Mouse (Mus musculus) thymus, adult 2 months (tissue): Measurements from ENCODE around the gene Ubl7.

Experiments
- CTCF ChIP-seq: fragments of 200-500 bp; IDR thresholded peaks from 2 replicates; pipeline ENCODE4 v1.5.1; 2012; ENCODE audit warnings: mild to moderate bottlenecking, control low read depth, low read length, moderate library complexity, borderline replicate concordance; ENCODE audit not compliant: control insufficient read depth, poor library complexity, insufficient read depth; ENCODE audit errors: extremely low read depth
- POLR2A ChIP-seq: fragments of 200-500 bp; IDR thresholded peaks from 2 replicates; pipeline ENCODE4 v1.6.1; 2012; ENCODE audit warnings: mild to moderate bottlenecking, low read length, control low read depth, moderate library complexity; ENCODE audit not compliant: control insufficient read depth, poor library complexity, insufficient read depth; ENCODE audit errors: extremely low read depth

GRCm38 (mm10) chr9:57963249-57963997, 52.6 kb downstream of the Ubl7 start:
- TF ChIP-seq POLR2A (no peak), CTCF (no peak)
